Mouse (Mus musculus): ENCODE measurements around the gene Fam207a.

The Fam207a gene

GRCm38 (mm10) chr10:77530140-77530539, 14.6 kb upstream of the Fam207a start, which contains the start of gene Itgb2:
Gene Itgb2, plus strand, starts transcription at chr10:77530252.
- DNase-seq, result no peak

GRCm38 (mm10) chr10:77528634-77529033, 13.0 kb upstream of the Fam207a start:
- DNase-seq, result peak; percentile 62

GRCm38 (mm10) chr10:77526488-77526887, 10.9 kb upstream of the Fam207a start:
- DNase-seq, result no peak

GRCm38 (mm10) chr10:77523321-77523720, 7.7 kb upstream of the Fam207a start:
- no peak for DNase-seq

GRCm38 (mm10) chr10:77522746-77523145, 7.2 kb upstream of the Fam207a start:
- no peak for DNase-seq

- no peak for DNase-seq
Observed at GRCm38 (mm10) chr10:77522021-77522731, 6.6 kb upstream of the Fam207a start.

- DNase-seq, result no peak
Observed at GRCm38 (mm10) chr10:77520497-77520896, 4.9 kb upstream of the Fam207a start.

- DNase-seq, result no peak
Observed at GRCm38 (mm10) chr10:77519191-77519590, 3.6 kb upstream of the Fam207a start.

- no peak for DNase-seq
Observed at GRCm38 (mm10) chr10:77517801-77518200, 2.2 kb upstream of the Fam207a start.

- peak; percentile 74 for DNase-seq
Observed at GRCm38 (mm10) chr10:77517066-77517620, 1.6 kb upstream of the Fam207a start.

GRCm38 (mm10) chr10:77516379-77516951, 880 bp upstream of the Fam207a start:
- no peak for DNase-seq

- no peak for DNase-seq
Observed at GRCm38 (mm10) chr10:77510225-77510982, 5.2 kb downstream of the Fam207a start.

GRCm38 (mm10) chr10:77509403-77510187, 6.0 kb downstream of the Fam207a start:
- DNase-seq, result peak; percentile 81

- DNase-seq, result no peak
Observed at GRCm38 (mm10) chr10:77508744-77509143, 6.8 kb downstream of the Fam207a start.

- no peak for DNase-seq
Observed at GRCm38 (mm10) chr10:77507779-77508178, 7.8 kb downstream of the Fam207a start.

- DNase-seq, result no peak
Observed at GRCm38 (mm10) chr10:77506961-77507577, 8.5 kb downstream of the Fam207a start.

GRCm38 (mm10) chr10:77506526-77506925, 9.1 kb downstream of the Fam207a start:
- no peak for DNase-seq

- no peak for DNase-seq
Observed at GRCm38 (mm10) chr10:77504143-77504542, 11.4 kb downstream of the Fam207a start.

- DNase-seq, result no peak
Observed at GRCm38 (mm10) chr10:77502967-77503922, 12.3 kb downstream of the Fam207a start.

- no peak for DNase-seq
Observed at GRCm38 (mm10) chr10:77500636-77501035, 14.9 kb downstream of the Fam207a start.

GRCm38 (mm10) chr10:77498254-77498653, 17.3 kb downstream of the Fam207a start:
- DNase-seq, result no peak

All from liver (tissue).